Mouse (Mus musculus) spleen, postnatal 10 days (tissue): ENCODE measurements around the gene Gucy1a1.
A peak's percentile ranks its signal among the peaks of the same experiment; 100 is the strongest.
"Not testable (repeated sequence)": the region's sequence is repeated elsewhere in the genome, so short reads cannot be mapped to it uniquely, and the experiment has no call there.

ENCODE experiments used
- DNase-seq, 2 experiments: peaks; one replicate each; pipeline ENCODE4 v3.0.0; 2021 to 2022; ENCODE audit warnings: low spot score in 2 of 2

The Gucy1a1 gene

DNA sequence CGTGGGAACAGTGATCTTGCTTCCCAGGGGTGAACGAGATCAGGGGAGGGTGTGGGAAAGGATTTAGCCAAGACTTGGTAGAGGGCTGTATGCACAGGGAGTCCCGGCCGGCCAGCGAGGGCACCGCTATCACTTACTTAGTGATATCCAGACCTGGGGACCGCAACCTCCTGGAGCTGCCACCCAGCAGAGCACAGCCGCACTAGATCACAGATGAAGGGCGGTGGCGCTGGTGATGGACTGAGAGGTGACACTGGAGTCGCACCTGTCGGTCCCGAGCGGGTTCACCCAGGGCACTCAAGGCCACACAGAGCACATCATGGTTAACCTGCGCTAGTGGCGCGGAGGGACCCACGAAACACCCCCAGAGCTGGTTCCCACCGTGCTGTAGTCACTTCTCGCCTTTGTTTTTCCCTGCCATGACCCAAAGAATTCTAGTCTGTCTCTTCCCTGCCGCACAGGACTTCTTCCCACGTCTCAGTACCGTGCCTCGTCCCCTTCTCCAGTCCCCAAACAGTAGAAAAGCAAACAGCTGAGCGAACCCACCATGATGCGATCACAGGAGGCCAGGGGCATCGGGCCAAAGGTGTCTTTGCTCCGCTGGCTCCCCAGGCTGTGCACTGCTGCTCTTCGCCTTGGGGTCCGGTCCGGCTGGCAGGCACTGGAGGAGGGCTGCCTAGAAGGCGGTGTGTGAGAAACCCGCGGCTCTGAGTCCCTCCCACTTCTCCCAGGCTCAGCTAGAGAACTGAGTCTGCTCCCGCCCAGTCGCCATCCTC lies at the start of gene Gucy1a1:
TSS of gene Gucy1a1 (minus strand) at position 664 of the 776 bp plus-strand sequence.
- peak; percentile 3 to 15 for DNase-seq

DNA sequence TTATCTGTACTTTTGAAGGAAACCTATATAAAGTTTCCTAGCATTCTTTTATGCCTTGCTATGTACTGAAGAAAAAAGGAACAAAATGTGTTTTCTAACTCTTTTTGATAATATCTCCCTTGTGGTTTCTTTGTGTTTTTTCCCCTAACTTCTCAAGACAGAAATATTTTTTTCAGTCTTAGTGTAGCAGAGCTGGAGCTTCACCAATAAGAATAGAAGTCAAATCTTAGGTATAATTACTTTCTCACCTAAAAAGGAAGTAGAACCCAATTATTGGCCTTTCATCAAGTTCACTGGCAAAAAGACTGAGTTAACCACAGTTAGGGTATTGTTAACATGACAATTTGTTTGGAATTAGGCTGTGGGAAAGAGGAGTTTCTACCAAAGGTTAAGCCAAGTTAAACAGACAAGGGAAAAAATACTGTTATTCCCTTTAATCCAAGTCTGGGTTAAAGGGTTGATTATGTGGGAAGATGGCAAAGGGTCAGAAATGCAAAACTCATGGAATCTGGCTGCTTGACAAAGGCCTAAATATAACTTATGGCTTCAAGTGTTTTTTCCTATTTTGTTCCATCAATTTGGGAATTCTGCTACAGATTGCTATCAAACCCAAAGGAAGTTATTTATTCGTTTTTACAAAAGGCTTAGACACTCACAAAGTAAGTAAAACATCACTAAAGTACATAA lies 46.1 kb upstream of the Gucy1a1 start:
- no peak for DNase-seq

DNA sequence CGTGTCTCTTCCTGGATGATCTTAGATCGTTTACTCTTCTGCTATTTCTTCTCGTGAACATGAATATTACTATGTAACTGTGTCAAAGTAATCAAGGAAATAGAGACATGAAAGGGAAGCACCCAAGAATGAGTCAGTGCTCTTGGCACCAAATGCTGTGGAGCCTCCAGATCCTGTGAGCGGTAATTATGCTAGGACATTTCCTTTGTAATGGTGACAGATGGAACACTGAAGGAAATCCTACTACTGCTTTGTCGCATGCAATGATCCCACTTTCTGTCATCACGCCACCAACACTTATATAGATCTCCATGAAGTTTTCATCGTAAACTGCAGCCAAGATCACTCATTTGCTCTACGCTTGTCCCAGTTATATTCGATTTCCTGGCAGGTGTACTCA lies 40.0 kb upstream of the Gucy1a1 start:
- no peak for DNase-seq

DNA sequence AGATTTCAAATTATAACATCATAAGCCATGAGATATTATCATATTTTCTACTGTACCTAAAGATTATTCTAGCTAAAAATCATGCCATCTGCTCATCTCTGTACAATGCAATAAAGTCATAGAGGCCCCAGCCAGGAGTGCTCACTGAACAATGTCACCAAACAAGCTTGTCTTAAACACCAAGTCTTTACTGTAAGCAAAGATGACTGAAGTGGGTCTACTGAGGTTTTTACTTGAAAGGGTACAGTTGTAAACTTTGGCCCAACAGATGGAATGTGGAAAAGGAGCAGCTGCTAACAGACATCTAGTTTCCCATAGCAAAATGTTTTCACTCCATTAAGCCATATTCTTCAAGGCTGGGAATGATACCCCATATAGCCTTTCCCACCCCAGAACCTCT lies 35.9 kb upstream of the Gucy1a1 start:
- no peak for DNase-seq

DNA sequence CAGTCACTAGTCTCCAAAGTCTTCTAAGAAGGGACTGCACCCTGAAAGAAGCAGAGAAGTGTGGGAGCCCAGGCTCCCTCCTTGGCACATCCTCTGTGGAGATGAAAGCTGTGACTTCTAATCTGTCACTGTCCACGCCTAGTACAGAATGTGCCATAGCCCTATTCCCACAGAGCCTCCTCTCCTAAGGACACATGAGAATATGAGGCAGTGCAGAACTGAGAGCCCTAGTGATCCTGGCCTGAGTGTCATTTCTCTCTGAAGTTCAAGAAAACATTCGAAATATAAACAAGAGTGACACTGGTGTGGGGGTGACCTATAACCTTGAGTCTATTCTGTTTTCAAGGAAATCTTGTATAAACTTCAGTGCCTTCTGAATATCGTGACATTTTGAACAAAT lies 34.7 kb upstream of the Gucy1a1 start:
- DNase-seq = no peak

DNA sequence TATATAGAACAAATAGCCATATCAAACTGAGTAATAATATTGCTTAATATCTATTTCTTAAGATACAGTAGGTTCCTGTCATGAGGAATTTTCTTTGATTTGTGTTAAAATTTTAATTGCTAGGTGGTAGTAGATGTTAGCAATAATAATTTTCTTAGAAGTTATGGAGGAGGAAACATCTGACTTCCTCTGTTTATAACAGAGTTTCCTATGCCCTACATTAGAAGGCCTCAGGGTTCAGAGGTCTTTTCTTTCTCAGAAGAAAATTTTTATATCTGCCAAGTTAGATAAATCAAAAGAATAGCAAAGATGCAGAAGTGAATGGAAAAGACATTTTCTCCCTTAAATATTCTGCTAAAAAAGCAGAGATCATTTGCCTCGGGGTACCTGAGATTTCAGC lies 29.9 kb upstream of the Gucy1a1 start:
- no peak for DNase-seq

DNA sequence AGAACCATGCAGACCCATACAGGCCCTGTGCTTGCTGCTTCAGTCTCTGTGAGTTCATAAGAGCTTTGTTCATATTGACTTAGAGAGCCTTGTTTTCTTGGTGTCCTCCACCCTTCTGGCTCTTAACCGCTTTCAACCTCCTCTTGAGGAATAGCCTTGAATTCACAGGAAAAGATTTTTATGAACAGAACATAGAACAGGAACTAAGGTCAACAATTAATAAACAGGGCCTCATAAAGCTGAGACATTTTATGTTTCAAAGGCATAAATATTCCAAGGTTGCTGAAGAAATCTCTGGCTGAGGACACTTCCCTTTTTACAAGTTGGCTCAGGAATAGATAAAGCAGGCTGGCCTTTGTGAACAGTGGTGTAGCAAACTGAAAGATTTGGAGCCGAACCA lies 21.5 kb upstream of the Gucy1a1 start:
- DNase-seq = no peak

DNA sequence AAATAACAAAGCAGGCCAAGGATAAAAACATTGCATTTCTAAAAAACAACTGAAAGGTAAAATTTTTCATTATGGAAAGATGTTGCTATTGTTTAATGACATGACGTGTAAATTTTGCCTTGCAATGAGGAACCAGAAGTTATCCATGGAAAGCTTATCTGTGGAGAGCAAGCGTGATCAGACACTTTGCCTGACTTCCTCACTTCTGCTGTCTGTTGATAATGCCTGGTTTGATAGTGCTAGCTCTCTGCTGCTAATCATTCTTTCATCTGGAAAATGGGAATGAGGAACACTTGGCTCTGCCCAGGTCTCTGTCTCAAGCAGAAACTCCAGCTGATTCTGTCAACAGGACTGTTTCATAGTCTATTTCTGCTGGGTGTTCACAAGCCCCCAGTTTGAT lies 20.3 kb upstream of the Gucy1a1 start:
- DNase-seq = no peak

DNA sequence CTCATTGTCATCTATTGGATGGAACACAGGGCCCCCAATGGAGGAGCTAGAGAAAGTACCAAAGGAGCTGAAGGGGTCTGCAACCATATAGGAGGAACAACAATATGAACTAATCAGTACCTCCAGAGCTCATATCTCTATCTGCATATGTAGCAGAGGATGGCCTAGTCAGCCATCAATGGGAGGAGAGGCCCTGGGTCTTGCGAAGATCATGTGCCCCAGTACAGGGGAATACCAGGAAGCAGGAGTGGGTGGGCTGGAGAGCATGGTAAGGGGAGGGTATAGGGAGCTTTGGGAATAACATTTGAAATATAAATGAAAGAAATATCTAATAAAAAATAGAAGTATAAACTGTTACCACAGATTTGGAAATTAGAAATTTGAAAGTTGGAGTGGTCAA lies 17.4 kb upstream of the Gucy1a1 start:
- not testable (repeated sequence) for DNase-seq

DNA sequence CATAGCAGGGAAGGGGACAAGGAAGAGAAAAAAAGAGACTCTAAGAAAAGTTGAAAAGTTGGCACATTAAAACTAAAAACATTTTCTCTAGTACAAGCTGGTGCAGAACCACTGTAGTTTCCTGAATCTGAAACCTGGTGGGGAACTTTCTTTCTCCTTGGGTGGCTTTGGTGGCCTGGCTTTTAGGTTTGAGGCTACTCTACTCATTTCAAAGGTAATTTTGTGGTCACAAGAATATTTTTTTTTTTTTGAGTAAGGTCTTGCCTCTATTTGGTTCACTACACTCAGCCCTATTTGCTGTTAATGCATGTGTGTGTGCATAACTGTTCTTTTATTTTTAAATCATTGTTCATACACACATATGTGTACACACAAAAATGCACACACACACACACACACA lies 389 bp upstream of the Gucy1a1 start:
- no peak for DNase-seq

DNA sequence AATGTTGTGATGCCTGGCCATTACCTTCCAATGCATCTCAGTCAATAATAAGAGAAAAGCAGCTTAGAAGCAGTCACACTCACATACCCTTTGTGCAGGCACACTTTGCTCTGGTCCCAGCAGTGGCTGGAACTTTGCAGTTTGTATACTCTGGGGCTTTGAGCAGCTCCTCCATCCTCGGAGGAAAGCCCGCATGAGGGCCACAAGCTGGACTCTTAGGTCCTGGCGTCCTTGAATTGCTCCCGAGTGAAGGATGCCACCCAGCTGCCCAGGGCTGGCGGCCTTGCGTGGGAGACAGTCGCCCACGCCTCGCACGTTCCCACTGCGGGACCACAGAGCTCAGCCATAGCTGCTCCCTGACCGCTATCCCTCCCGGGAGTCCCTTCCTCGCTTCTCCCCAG lies 864 bp downstream of the Gucy1a1 start:
- no peak for DNase-seq

DNA sequence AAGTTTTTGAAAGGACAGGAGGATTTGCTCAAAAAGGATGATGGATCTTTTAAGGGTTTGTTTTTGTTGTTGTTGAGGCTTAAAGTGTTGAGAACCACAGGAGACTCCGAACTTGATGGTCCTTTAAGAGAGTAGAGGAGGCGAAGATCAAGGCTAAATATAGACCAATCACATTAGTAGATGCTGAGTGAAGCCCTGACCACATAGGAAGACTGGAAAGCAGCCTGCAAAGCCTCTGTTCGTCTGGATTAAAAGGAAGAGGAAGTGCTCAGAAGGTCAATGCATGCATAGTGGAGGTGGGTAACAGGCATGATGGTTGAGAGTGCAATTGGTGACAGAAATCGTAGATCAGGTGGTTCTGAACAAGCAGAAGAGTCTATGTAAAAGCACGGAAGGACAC lies 4.8 kb downstream of the Gucy1a1 start:
- no peak for DNase-seq

DNA sequence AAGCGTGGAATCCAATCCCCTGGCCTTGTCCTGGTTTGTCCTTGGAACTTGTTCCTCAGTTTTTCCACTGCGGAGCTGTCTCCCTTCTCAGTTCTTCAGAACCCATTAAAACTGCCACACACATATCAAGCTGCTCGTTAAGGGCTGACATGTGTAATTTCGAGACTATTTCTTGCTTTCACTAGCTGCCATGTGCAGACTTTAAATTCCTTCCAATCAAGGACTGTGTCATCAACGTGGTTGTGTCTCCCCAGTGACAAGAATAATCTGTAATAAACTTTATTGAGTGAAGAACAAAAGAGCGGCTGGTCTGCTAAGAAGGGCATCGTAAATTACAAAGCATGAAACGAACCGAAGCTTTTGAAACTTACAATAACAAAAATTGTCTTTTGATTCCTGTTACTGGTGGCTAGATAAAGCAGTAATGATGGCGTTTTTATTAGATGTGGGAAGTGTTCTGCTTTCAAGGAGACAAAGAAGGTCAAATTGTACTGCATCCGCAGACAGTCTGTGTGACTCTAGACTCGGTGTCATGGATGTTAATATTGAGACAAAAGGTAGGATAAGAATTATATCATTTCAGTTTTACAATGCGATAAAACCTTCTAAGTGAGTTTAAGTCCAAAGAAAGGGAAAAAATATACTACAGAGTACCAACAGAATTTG lies 7.5 kb downstream of the Gucy1a1 start:
- no peak for DNase-seq

DNA sequence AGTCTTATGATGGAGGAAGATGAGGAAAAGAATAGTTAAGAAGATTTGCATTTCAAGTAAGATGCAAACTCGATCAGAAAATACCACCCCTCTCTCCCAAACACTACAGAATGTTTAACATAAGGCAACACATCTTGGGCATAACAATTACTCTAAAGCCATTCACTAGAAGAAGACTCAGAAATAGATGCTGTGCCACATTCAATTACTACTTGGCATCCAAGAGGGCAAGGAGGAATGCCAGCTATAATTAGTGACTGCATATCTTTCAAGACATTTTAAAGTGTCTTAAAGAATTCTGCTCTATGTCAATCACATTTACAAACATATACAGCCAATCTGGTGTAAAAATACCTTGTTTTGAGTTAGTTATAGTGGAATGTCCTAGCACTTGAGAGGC lies 10.1 kb downstream of the Gucy1a1 start:
- no peak for DNase-seq

DNA sequence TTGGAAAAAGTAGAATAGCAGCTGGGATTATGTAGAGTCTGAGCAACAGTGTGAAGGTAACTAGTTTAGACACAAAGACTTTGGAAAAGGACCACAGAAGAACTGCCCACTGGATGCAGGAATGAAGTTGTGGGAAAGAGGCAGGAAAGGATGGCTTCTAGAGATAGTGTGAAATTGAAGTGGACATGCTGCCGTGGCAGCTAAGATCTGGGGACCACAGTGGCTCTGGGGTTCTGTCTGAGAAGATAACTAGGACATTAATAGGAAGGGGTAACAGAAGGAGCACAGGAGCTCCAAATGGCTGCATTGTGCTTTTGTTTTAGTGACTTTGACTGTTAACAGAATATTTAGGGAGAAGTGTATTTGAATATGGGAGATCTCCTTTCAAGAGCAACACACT lies 16.3 kb downstream of the Gucy1a1 start:
- DNase-seq = no peak

DNA sequence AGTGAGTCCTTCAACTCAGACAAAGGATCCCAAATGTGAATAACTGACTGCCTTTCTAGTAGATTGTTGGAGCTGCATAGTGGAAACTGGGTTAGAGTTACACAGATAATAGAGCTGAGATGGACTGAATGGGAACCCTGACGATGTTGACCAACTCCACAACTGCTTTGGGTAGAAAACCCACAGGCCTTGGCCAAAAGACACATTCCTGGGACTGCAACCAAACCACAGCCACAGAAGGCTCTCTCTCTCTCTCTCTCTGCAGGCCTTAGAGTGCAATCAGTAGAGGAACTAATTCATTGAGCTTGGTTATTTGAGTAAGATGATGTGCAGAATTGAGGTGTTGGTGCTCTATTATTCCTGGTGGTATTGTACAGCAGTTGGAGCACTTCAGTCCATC lies 21.0 kb downstream of the Gucy1a1 start:
- DNase-seq = no peak

DNA sequence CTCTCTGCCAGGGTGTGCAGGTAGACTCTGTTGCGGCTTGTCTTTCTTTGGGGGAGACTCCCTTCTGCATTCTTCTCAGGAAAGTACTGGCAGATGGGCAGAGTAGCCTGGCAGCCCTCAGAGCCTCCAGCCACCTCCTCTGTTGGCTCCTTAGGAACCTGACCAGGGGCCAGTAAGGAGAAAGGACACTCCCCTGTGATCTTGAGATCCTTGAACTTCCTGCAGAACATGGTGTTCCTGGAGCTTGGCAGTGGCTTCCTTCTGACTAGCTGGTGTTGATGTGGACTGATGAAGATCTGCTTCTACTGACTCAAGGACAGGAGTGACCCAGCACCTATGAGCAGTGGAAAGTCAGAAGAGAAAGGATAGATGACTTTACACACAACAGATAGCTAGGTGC lies 26.7 kb downstream of the Gucy1a1 start:
- no peak for DNase-seq

DNA sequence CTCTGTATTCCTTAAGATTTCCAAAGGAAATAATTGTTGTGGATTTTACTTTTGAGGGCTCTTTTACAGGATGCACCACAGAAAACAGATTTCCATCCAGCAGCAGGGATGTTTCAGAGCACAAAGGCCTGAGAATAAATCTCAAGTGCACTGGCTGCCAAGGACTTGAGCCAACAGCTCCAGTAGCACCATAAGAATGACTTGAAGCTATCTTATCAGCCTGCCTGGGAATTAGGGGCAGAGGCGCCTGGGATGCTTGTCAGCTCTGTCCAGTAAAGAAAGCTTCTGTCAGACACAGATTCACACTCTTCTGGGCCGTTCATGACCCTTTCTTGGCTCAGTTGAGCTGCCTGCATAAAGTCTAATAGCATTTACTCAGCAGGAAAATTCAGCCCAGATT lies 33.1 kb downstream of the Gucy1a1 start:
- no peak for DNase-seq

DNA sequence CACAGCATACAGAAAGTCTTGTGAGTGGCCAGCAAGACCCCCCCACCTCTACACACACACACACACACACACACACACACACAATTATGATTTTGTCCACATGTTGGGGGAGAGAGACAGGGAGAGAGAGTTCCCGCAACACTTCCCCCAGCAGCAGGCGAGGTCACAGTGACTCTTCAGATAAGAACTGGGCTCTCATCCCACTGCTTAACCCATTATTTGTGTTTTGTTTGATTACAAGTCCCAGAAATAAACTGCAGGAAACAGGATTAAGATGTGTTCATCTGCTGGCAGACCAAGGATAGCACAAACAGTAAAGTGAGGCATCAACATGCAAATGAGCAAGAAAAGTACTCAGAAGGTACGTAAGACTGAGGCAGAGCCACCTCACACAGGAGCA lies 33.6 kb downstream of the Gucy1a1 start:
- no peak for DNase-seq

DNA sequence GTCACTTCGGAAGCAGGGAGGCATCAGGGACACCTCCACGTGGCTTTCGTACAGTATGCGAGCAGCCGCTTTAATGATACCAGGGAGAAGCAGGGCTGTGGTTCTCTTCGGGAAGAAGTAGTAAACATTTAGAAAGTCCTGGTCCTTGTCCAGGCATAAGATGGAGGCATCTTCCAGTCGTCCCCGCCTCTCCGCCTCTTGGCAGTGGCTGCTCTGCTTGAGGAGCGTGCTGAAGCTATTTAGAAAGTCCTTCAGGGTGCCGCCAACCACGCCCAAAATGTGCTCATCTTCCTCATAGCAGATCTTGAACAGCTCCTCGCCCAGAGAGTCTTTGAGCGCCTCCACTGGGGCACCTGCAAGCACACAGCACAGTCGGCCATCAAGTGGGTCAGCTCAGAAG lies 36.6 kb downstream of the Gucy1a1 start:
- no peak for DNase-seq

DNA sequence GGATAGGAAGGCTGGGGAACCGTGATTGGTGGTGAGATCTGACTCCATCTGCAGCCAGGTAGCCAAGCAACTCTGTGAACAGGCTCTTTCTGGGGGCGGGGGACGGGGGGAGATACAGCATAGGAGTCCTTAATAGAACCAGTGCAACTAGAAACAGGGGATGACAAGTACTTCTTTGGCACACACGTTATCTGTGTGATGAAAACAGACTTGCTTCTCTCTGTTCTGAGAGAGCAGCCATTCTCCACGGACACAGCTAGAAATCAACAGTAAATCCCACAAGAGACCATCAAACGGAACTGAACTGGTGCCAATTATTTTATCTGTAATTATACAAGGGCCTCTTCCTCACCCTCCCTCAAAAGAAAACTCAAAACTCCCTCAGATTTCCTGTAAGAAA lies 41.4 kb downstream of the Gucy1a1 start:
- no peak for DNase-seq

DNA sequence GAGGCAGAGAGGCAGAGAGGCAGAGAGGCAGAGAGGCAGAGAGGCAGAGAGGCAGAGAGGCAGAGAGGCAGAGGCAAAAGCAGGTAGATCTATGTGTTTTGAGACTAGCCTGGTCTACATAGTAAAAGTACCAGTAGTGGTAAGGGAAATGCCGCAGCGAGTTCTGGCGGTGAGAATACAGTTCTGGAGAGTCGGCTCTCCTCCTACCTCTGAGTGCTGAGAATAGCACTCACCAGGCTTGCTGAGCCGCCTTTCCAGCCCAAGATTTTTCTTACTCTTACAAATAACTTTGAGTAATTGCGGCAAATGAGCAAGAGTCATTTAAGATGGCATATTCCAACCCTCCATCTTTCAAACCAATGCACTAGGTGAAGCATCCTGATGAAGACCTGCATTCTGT lies 46.5 kb downstream of the Gucy1a1 start:
- DNase-seq = no peak

DNA sequence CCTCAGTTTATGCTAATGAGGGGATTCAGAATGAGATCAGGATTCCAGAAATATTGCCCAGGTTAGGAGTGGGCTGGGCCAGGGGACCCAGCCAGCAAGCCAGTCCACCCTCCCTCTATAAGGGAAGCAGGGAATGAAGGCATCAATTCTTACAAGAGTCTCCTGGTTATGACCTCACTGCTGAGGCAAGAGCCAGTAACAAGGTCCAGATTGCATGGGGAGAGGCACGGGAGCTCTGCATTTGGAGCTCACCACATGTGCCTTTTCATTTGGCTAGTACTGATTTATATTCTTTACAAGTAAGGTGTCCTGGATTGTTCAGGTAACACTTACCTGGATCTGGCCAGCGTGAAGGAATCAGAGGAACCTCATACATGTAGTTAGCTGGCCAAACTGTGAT lies 48.8 kb downstream of the Gucy1a1 start:
- no peak for DNase-seq
